Mouse (Mus musculus) hindlimb bud, embryonic 11.5 days (tissue): ENCODE results near the gene Olfr1375.
"Not testable (repeated sequence)": the region's sequence is repeated elsewhere in the genome, so short reads cannot be mapped to it uniquely, and the experiment has no call there.

ENCODE experiments used
- DNase-seq: peaks from one replicate; pipeline ENCODE4 v3.0.0-alpha.2; 2012; ENCODE audit warnings: low read depth, low spot score; ENCODE audit errors: extremely low spot score

The Olfr1375 gene

DNA sequence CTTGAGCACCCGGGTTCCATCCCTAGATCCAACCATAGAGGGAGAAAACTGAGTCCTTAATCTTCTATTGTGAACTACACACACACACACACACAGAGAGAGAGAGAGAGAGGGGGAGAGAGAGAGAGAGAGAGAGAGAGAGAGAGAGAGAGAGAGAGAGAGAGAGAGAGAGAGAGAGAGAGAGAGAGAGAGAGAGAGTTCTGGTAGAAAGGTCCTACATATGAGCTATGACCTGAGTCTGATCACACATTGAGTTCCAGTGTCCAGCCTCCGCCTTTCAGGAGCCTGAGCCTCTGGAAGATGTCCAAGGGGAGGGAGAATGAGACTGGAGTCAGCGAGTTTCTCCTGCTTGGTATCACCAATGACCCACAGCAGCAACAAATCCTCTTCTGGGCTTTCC is at the start of gene Olfr1375:
Olfr1375 (plus strand) TSS at position 301 of the 400 bp plus-strand sequence.
- not testable (repeated sequence) for DNase-seq

DNA sequence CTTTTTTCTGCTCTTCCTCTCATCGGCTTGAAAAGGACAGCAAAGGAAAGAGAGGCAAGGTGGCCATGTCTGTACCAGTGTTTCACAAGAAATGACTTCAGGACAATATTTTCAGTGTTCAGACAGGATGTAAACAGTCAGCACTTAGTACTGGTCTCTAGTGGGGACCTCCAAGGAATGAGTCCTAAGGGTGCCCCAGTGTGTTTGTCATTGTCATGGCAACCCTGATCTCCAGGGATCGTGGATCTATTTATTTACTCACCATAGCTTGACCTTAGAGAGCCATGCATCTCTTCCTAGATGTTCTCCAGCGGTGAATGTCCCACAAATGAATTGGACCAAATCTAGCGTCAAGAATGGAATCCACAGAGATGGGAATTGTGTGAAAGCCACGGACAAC is 44.6 kb upstream of the Olfr1375 start, which contains the start of gene Olfr51:
Olfr51 (plus strand) TSS at position 301 of the 400 bp plus-strand sequence.
- no peak for DNase-seq

- no peak for DNase-seq
Observed at GRCm38 (mm10) chr11:51011821-51012220, 36.1 kb upstream of the Olfr1375 start.

GRCm38 (mm10) chr11:51013936-51014335 is 34.0 kb upstream of the Olfr1375 start, which contains the start of gene Olfr54:
TSS of gene Olfr54 (plus strand) at chr11:51014236.
- DNase-seq, result no peak

GRCm38 (mm10) chr11:51016341-51016740 is 31.6 kb upstream of the Olfr1375 start:
- DNase-seq, result no peak

DNA sequence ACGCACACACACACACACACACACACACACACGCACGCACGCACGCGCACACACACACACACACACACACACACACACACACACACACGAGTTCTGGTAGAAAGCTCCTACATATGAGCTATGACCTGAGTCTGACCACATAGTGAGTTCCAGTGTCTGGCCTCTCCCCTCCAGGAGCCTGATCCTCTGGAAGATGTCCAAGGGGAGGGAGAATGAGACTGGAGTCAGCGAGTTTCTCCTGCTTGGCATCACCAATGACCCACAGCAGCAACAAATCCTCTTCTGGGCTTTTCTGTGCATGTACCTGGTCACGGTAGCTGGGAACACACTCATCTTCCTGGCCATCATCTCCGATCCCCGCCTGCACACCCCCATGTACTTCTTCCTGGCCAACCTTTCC is 21.1 kb upstream of the Olfr1375 start:
- DNase-seq, result not testable (repeated sequence)

DNA sequence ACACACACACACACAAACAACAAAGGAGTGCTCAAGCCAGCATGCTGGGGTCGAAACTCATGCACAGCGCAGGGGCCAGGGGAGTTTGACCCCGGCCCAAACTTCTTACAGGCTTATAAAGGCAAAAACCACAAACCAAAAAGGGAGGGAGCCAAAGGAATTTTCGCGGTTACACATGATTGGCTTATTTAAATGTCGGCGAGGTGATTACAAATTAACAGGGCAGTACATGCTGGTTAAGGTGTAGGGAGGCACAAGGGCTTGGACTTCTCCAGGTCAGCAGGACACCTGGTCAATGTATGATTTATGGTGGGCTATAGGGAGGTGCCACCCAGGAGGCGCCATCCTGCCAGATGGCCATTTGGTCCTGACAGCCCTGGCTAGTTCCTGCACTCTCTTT is 18.5 kb upstream of the Olfr1375 start:
- not testable (repeated sequence) for DNase-seq

GRCm38 (mm10) chr11:51030225-51030624 is 17.7 kb upstream of the Olfr1375 start:
- no peak for DNase-seq

- DNase-seq, result peak; percentile 35
Observed at GRCm38 (mm10) chr11:51032851-51033250, 15.1 kb upstream of the Olfr1375 start.

GRCm38 (mm10) chr11:51034141-51034540 is 13.8 kb upstream of the Olfr1375 start:
- not testable (repeated sequence) for DNase-seq

DNA sequence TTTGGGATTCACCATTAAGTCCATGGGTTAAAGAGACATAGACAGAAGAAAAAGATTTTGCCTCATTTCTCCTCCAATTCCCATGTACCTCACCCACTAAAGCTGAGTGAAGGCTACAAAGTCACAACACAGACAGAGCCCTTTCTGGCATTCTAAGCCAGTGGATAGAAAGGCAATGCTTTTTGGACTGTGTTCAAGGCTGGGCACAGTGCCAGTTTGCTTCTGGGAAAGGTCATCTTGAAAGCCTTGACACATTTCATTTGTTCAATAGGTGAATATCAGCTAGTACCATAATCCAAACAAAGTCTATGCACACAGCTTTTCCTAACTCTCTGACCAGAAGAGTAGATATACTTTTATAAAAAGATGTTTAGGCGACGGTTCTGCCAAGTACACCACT is 12.0 kb upstream of the Olfr1375 start:
- DNase-seq, result no peak

GRCm38 (mm10) chr11:51044776-51045175 is 3.1 kb upstream of the Olfr1375 start:
- DNase-seq, result not testable (repeated sequence)

DNA sequence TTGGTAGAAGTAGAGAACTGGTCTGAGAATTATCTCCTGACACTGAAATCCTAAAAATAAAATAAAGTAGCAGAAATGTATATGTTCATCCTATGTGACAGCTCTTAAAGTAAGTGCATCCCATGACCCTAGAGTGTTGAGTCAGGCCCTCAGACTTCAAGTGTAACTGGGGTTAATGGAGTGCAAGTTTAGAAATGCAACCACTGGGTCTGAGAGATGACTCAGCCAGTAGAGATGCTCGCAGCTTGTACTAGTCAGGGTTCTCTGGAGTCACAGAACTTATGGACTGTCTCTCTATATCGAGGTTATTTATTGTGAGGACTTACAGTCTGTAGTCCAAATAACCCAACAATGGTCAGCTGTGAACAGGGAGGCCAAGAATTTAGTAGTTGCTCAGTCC is 3.8 kb downstream of the Olfr1375 start:
- no peak for DNase-seq

GRCm38 (mm10) chr11:51053230-51053629 is 5.3 kb downstream of the Olfr1375 start:
- no peak for DNase-seq

DNA sequence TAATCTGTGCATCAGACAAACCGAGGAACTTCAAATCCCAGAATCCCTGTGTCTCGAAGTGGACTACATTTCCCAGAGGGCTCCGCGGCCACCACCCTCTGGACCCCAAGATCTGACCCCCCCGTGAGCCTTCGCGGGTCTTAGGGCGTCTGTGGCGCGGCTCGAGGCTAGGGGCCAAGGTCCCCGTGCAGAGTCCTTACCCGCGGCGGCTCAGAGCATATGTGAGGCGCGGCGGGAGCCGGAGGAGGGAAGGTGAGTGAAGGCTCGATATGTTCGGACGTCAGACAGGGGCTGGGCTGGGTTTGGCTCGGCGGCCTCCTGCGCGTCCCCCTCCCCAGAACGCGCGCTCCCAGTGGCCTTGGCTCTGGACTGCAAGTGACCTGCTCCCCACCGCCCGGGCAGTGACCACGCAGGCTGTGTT is 11.3 kb downstream of the Olfr1375 start, which contains the start of gene Zfp354a:
Zfp354a (plus strand) TSS at position 107 of the 421 bp plus-strand sequence.
- peak; percentile 37 for DNase-seq

- no peak for DNase-seq
Observed at GRCm38 (mm10) chr11:51059640-51060039, 11.7 kb downstream of the Olfr1375 start.

- no peak for DNase-seq
Observed at GRCm38 (mm10) chr11:51060981-51061380, 13.1 kb downstream of the Olfr1375 start.

DNA sequence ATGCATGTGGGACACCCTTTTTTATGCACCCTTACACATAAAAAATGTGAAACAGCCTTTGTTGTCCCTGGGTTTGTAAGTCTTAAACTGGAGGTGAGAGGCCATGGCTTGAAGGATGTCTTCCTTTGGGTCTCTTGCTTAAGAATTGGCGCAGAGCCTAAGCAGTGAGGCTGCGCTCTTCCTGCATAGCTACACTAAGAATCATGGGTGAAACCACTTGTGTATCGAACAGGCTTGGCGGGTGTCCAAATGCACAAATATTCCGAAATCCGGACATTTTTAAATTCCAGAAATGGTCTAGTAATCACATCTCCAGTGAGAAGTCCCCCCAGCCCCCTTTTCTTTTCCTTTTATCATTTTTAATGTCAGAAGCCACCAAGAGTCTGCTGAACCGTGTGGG is 15.4 kb downstream of the Olfr1375 start:
- no peak for DNase-seq

GRCm38 (mm10) chr11:51063841-51064240 is 15.9 kb downstream of the Olfr1375 start:
- no peak for DNase-seq

DNA sequence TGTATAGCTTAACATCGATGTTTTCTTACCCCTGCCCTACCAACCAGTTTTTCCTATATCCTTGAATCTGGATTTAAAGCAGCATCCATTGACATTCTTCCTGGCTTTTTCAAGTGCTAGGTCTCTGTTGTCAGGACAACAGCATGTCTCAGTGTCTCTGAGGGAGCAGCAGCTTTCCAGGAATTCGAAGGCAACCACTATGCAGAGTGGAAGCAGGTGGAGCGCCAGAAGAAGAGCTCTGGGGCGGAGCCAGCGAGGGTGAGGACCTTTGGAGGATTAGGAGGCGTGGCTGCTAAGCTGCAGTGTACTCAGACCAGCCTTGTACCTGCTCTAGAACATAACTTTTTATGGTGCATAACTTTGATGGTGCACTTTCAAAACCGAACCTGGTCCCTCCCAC is 36.6 kb downstream of the Olfr1375 start:
- no peak for DNase-seq

GRCm38 (mm10) chr11:51085269-51085668 is 37.4 kb downstream of the Olfr1375 start:
- no peak for DNase-seq
